Mouse (Mus musculus) spleen, adult 2 months (tissue): ENCODE measurements around the gene Ucn2. TPM values are rescaled to one million over a fixed set of nuclear protein-coding genes. Genes with fewer than 3 reads are reported as not detected.

Experiments used
- DNase-seq, 2 experiments: peaks; one replicate each; pipeline versions ENCODE4 v3.0.0 to v3.0.0-alpha.2; 2012 to 2021; ENCODE audit warnings: low spot score in 2 of 2, low read depth in 1 of 2
- H3K27ac ChIP-seq: fragments of 200-500 bp; 2 replicates; pipeline ENCODE4 v1.5.1; 2012; ENCODE audit warnings: low read length, inconsistent platforms; ENCODE audit not compliant: insufficient read depth
- H3K27me3 ChIP-seq: fragments of 200-500 bp; 2 replicates; pipeline ENCODE4 v1.6.1; 2012; ENCODE audit warnings: mild to moderate bottlenecking, moderate library complexity, low read length, inconsistent platforms; ENCODE audit not compliant: control insufficient read depth, insufficient read depth
- H3K36me3 ChIP-seq: fragments of 200-500 bp; 2 replicates; pipeline ENCODE4 v1.6.1; 2012; ENCODE audit warnings: mild to moderate bottlenecking, low read length, inconsistent platforms; ENCODE audit not compliant: control insufficient read depth, insufficient read depth
- H3K4me1 ChIP-seq: fragments of 200-500 bp; 2 replicates; pipeline ENCODE4 v1.6.1; 2011; ENCODE audit warnings: inconsistent platforms; ENCODE audit not compliant: control insufficient read depth, insufficient read depth, insufficient read length
- H3K4me3 ChIP-seq: fragments of 200-500 bp; 2 replicates; pipeline ENCODE4 v1.5.1; 2011; ENCODE audit warnings: mild to moderate bottlenecking, inconsistent platforms; ENCODE audit not compliant: insufficient read depth, insufficient read length; ENCODE audit errors: extremely low read depth
- CTCF ChIP-seq: fragments of 200-500 bp; IDR thresholded peaks from 2 replicates; pipeline ENCODE4 v1.5.1; 2011; ENCODE audit warnings: mild to moderate bottlenecking, inconsistent platforms; ENCODE audit not compliant: insufficient read depth, insufficient read length, insufficient replicate concordance; ENCODE audit errors: extremely low read depth
- POLR2A ChIP-seq: fragments of 200-500 bp; IDR thresholded peaks from 2 replicates; pipeline ENCODE4 v1.6.1; 2011; ENCODE audit warnings: low read depth, low read length, inconsistent platforms
- WGBS: fragments of 180-500 bp; shearing (Covaris S2); methylation state at CpG from one replicate; pipeline ENCODE4 v1.1.7; 2018; 5-methylcytosine and 5-hydroxymethylcytosine counted together
- polyA plus RNA-seq: library from polyadenylated mRNA; depleted of rRNA; stranded (reverse); fragments of >200 nt; gene quantifications from 2 replicates; pipeline ENCODE4 v1.2.3, GENCODE M21; 2012; rRNA removed

Gene Ucn2
- 0.92 and 0.97 TPM in 2 replicates for polyA plus RNA-seq

DNA sequence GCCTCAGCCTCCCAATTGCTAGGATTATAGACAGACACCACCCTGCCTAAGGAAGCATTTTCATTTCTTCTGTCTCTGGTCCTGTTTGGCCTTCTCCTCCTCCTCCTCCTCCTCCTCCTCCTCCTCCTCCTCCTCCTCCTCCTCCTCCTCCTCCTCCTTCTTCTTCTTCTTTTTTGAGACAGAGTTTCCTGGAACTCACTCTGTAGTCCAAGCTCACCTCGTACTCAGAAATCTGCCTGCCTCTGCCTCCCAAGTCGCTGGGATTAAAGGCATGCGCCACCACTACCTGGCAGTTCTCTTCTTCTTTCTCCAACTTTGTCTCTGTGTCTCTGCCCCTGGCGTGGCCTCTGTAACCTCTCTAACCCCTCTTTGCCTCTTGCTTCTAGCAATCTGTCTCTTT lies at the start of gene Ucn2:
Gene Ucn2 (plus strand): TSS at position 301 of the 400 bp plus-strand sequence.
- Histone ChIP-seq H3K27ac (no peak within 1 kb of the TSS), H3K4me1 (no peaks in the 10 kb centered on the region), H3K36me3 (no peaks in the 10 kb centered on the region), H3K4me3 (no peak within 1 kb of the TSS), H3K27me3 (no peaks in the 10 kb centered on the region)
- TF ChIP-seq CTCF: no peak
- TF ChIP-seq POLR2A: no peak
- no peak for DNase-seq
- WGBS: 88% methylated on average over 1 of the region's 4 CpGs

DNA sequence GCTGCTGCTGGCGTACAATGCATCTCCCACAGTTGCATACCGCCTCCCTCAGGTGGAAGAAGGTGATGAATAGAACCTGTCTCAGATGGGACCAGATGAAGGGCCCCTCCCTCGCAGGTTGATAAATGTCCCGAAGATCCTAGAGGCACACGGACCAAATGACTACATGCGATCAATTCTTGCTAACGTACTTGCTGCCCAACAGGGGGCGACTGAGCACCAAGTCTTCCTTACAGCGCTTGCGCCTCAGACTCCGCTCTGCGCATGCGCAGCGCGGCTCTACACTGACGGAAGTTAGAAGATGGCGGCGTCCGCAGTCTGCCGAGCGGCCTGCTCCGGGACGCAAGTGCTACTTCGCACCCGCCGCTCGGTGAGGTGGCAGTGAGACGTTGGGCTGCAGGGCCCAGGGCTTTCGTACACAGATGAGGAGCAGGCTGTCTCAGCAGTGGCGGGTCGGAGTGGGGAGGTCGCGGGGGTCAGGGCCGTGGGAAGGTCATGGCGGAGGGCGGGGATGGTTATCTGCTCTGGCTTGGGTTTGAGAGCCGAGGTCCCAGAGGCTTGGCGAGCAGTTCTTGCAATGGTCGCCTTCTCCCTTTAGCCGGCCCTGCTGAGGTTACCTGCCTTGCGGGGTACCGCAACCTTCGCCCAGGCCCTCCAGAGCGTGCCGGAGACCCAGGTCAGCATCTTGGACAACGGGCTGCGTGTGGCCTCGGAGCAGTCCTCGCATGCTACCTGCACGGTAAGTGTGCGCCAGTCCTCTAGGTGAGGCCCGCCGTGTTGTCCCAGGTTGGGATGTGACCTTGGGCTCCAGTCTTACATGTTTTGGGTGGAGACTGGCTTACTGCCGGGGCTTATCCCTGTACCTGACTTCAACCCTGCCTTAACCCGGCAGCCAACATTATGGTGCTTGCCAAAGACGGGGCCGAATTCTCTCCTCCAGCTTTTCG lies 49.1 kb upstream of the Ucn2 start, which contains the start of gene Uqcrc1:
Gene Uqcrc1 (plus strand): TSS at position 216 of the 947 bp plus-strand sequence.
- Histone ChIP-seq H3K27me3 (no peaks in the 10 kb centered on the region), H3K4me1 (no peaks in the 10 kb centered on the region), H3K36me3 (peaks cover 5% of the 10 kb centered on the region), H3K27ac (peak within 1 kb of the TSS; percentile 55), H3K4me3 (peak within 1 kb of the TSS; percentile 95)
- DNase-seq: peak; percentile 94 to 96
- under 1% methylated on average over 58 of the region's 58 CpGs for WGBS
- TF ChIP-seq POLR2A: peak; percentile 91
- peak; percentile 79 for TF ChIP-seq CTCF

GRCm38 (mm10) chr9:108945111-108945510 lies 40.7 kb upstream of the Ucn2 start:
- Histone ChIP-seq H3K27ac (no peak overlapping the region), H3K4me3 (no peak overlapping the region), H3K4me1 (no peaks in the 10 kb centered on the region), H3K36me3 (peaks cover 55% of the 10 kb centered on the region), H3K27me3 (no peaks in the 10 kb centered on the region)
- TF ChIP-seq POLR2A: no peak
- no peak for TF ChIP-seq CTCF
- 92% methylated on average over 9 of the region's 9 CpGs for WGBS
- no peak for DNase-seq

- WGBS: 87% methylated on average over 5 of the region's 5 CpGs
- no peaks in the 10 kb centered on the region for H3K4me1 ChIP-seq
- no peaks in the 10 kb centered on the region for H3K27me3 ChIP-seq
- peaks cover 56% of the 10 kb centered on the region for H3K36me3 ChIP-seq
- TF ChIP-seq POLR2A (no peak), CTCF (no peak)
- no peak overlapping the region for H3K27ac ChIP-seq
- no peak for DNase-seq
- no peak overlapping the region for H3K4me3 ChIP-seq
Measured at GRCm38 (mm10) chr9:108945608-108946007, 40.2 kb upstream of the Ucn2 start.

GRCm38 (mm10) chr9:108949231-108949966 lies 36.4 kb upstream of the Ucn2 start:
- Histone ChIP-seq H3K4me1 (no peaks in the 10 kb centered on the region), H3K4me3 (no peak overlapping the region), H3K36me3 (peaks cover 46% of the 10 kb centered on the region), H3K27me3 (no peaks in the 10 kb centered on the region), H3K27ac (no peak overlapping the region)
- WGBS: 86% methylated on average over 13 of the region's 13 CpGs
- no peak for DNase-seq
- no peak for TF ChIP-seq POLR2A
- no peak for TF ChIP-seq CTCF

GRCm38 (mm10) chr9:108949967-108950728 lies 35.7 kb upstream of the Ucn2 start:
- Histone ChIP-seq H3K27ac (peak overlapping the region; percentile 53), H3K27me3 (no peaks in the 10 kb centered on the region), H3K36me3 (peaks cover 41% of the 10 kb centered on the region), H3K4me3 (no peak overlapping the region), H3K4me1 (no peaks in the 10 kb centered on the region)
- no peak for TF ChIP-seq CTCF
- TF ChIP-seq POLR2A: no peak
- WGBS: 95% methylated on average over 9 of the region's 9 CpGs
- no peak for DNase-seq
